Mouse (Mus musculus) B cell, adult 62 days (primary cell): ENCODE results near the gene Ccdc77. TPM values are rescaled to one million over a fixed set of nuclear protein-coding genes. Genes with fewer than 3 reads are reported as not detected.

Experiments used
- total RNA-seq: library from RNA; stranded (reverse); gene quantifications from 4 replicates; pipeline ENCODE4 v1.2.4, GENCODE M21; 2023

Gene Ccdc77
- 11.0 to 13.8 TPM (median 12.2 TPM) in 4 replicates for total RNA-seq

DNA sequence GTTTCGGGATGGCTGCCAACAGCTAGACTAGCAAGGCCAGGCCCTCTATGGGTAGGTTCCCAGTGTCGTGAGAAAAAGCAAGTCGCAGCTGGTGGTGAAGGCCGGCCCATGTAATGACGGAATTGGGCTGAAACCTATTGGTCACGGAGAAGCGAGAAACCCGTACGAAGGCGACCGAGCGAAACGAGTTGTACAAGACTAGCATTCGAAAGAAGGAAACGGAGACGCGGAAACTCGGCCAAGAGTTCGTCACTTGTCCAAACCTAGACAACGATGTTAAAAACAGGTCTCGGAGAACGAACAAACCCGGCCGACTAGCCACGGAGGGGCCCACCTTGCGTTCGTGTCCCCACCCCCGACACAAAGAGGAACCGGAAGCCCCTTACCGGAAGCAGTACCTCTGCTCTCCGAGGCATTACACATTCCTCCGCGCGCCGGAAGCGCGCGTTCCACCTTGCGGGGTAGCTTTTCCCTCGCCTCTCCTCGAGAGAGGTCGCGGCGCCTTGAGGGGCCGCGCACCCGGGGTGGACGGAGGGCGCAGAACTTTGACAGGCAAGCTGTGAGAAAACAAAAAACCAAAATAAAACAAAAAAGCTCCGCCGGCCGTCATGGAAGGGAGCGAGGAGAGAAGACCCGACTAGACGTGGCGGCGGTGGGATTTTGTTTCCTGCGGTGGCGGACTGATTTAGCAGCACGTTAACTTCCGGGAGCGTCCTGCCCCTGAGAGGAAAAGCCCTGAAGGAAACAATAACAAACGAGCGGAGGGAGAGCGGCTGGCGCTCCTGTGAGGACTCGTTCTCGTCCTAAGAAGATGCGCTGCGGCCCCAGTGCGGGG is at the start of gene Ccdc77, which contains the start of gene Kdm5a:
Gene Ccdc77, minus strand, starts transcription at position 687 of the 835 bp plus-strand sequence.
Gene Kdm5a, plus strand, starts transcription at position 437 of the 835 bp plus-strand sequence.

DNA sequence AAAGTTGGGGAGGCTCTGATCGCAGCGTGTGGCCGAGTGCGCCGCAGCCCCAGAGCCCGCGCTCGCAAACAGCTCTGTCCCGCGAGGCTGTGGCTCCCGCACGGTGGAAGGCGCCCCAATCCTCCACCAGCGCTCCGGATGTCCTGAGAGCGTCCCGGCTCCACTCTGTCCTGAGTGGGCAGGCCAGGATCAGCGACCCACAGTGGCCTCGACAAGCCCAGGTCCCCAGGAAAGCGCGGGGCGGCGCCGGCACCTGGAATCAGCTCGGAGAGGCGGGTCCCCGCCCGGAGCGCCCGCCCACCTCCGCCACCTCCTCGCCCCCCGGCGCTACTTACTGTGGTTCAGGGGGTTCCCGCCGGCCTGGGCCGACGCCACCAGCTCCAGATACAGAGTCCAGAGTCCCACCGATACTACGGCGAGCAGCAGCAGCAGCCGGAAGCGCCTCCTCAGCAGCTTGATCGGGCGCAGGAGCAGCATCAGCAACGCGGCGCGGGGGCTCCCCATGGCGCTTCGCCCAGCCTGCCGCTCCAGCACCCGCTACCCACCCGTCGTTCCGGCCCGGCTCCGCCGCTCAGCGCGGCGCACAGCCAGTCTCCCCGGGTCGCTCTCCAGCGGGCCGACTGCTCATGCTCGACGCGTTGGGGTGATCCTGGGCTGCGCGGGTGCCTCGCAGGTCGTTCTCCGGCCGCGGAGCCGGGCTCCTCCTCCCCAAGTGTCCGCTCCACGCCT is 70.0 kb downstream of the Ccdc77 start, which contains the start of the genes D330020A13Rik and B4galnt3:
Gene D330020A13Rik, plus strand, starts transcription at position 309 of the 729 bp plus-strand sequence.
Gene B4galnt3, minus strand, starts transcription at position 504 of the 729 bp plus-strand sequence.

Other genes with a start within 250 kb of the Ccdc77 start
- gene D330020A13Rik, start 70.0 kb downstream of the Ccdc77 start, total RNA-seq = not detected in 4 replicates
- not detected in 4 replicates for gene B4galnt3, start 69.8 kb downstream of the Ccdc77 start, total RNA-seq
- gene Kdm5a, start 250 bp downstream of the Ccdc77 start, total RNA-seq = 176 to 186 TPM (median 179 TPM) in 4 replicates
- 140 to 146 TPM (median 143 TPM) in 4 replicates for gene Il17ra, start 98.9 kb upstream of the Ccdc77 start, total RNA-seq
- 0.12 to 0.15 TPM in 2 of 4 replicates, not detected in the others for gene Tmem121b, start 129.4 kb upstream of the Ccdc77 start, total RNA-seq
- 27.8 to 31.1 TPM (median 30.5 TPM) in 4 replicates for gene Hdhd5, start 166.9 kb upstream of the Ccdc77 start, total RNA-seq